Mouse (Mus musculus) right cerebral cortex, adult 18-20 months (tissue): ENCODE data around the gene Mrvi1.

ENCODE experiments used
- DNase-seq: peaks from one replicate; pipeline ENCODE4 v3.0.0; 2022; ENCODE audit warnings: mixed read lengths

The Mrvi1 gene

DNA sequence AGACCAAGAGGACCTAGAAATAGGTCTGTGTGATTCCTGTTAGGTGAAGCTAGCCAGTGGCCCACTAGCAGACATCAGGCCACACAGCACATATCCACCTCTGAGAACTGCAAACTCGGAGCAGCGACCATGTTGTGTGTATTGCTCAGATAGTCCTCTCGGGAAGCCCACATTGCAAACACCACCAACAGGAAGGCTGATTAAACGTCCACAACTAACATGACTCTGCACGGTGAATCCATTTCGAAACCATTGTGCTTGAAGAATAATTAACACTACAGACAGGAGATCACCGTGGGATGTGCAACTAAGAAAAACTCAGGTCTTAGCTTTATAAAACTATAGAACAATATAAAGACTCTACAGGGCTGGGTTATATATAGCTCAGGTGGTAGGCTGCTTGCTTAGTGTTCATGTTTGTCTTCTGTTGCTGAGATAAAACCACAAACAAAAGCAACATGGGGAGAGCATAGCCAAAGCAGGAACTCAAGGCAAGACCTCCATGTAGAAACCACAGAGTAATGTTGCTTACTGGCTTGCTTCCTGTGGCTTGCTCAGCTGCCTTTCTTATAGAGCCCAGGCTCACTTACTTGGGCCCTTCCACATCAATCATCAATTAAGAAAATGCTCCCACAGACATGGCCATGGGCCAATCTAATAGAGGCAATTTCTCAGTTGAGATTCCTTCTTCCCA lies 4.4 kb downstream of the Mrvi1 start:
- DNase-seq, result no peak

DNA sequence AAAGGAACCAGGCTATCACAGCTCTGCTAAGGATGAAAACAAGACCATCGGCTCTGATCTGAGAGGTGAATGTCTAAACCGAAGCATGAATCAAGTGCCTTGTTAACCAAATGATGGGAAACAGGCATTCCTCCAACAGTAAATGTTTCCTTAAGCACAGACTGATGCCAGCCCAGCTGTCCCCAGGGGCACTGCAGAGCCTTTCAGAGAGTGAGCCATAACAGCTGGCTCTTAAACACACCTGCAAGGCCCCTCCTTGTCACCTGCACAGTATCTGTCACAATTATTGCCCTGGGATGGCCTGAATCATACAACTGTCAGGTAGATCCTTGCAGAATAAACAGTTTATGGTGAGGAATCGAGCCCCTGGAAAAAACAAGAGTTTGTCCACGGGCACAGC lies 8.8 kb downstream of the Mrvi1 start:
- DNase-seq, result no peak

DNA sequence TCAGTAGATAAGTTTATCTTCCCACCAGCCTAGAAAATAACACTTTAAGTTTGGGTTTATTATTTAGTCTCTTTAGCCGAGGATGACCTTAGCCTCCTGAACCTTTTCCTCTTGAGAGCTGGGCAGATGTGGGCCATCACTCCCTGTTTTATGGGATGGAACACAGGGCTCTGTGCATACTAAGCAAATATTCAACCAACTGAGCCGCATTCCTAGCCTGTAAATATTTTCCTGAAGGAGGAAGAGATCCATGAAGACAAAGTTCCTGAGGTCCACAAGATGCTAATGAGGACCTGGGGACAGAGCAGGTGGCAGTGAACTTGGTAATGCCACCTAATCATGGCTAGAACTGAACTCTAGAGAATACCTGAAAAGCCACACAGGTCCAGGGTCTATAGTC lies 9.5 kb downstream of the Mrvi1 start:
- DNase-seq, result no peak

DNA sequence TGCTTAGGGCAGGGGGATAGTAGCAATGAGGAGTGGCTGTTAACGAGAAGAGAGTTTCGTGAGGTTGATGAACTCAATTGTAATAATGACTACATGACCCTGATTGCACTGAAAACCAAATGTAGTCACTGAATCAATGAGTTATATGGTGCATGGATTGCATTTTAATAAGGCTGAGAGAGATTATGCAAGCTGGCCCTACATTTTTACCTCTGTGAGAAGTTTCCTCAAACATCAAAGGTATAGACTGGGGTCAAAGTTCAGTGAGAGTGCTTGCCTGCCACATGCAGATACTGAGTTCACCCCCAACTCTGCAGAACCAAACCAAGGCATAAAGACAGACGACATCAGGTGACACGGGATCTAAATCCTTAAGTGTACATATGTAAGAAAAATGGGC lies 14.9 kb downstream of the Mrvi1 start:
- DNase-seq, result no peak

DNA sequence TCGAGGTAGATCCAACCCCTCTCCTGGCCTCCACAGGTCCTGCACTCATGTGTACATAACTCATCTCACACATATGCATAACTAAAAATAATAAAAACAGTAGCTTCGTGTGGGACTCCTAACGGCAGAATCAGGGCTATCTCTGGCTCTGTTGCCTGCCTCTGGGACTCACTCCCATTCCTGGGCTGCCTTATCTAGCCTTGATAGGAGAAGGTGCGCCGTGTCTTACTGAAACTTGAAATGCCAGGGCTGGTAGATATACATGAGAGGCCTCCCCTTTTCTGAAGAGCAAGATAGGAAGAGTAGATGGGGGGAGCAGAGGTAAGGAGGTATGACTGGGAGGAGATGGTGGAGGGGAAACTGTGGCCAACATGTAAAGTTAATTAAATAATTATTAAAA lies 15.4 kb downstream of the Mrvi1 start:
- DNase-seq, result no peak

GRCm38 (mm10) chr7:110965387-110965786 lies 16.9 kb downstream of the Mrvi1 start:
- DNase-seq, result no peak

- DNase-seq, result no peak
These were observed 18.6 kb downstream of the Mrvi1 start for GRCm38 (mm10) chr7:110963655-110963997.

DNA sequence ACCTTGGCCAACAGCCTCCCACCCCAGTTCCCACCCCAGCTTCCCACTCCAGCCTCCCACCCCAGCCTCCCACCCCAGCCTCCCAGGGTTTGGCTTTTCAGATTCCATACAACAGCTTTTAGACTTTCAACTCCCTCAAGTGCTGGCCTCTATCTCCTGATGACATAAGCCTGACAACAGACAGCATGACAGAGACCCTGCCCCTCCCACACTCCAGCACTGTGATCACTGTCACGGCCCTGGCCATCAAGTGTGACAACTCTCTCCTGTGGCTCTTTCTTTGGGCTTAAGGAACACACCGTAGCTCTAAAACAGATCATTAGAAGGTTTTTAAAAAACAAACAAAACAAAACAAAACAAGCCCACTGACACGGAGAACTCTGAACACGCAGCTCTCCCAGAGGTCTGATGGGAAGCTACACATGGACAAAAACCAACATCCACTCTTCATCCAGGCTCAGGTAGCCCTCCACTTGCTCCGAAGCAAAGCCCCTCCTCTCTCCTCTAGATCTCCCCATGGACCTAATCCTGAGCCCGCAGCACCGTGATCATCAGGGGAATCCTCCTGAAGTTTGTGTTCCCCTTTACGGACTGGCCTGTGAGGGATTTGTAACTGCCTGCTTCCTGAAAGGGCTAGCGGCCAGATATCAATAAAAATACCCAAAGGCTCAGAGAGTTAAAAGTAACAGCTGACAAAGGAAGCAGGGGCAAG lies 19.2 kb downstream of the Mrvi1 start:
- no peak for DNase-seq

- DNase-seq, result no peak
These were observed 19.8 kb downstream of the Mrvi1 start for GRCm38 (mm10) chr7:110962497-110962896.

- DNase-seq, result no peak
These were observed 25.7 kb downstream of the Mrvi1 start for GRCm38 (mm10) chr7:110956422-110957170.

DNA sequence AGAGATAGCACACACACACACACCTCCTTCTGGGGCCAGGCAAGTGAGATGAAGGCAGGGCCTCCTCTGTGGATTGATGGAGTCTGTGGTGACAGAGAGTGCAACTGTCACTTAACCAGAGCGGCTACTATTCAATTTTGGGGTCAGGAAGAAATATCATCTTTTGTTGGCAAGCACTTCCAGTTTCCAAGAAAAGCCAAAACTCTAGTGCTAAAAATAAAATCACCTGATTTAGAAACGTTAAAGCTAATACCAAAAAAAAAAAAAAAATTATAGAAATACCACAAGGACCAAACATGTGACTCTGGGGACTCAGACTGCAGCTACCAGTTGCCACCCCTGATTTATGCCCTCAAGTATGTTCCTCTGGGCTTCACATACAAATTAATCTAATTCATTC lies 26.7 kb downstream of the Mrvi1 start:
- DNase-seq, result no peak

- DNase-seq, result no peak
These were observed 28.0 kb downstream of the Mrvi1 start for GRCm38 (mm10) chr7:110954072-110954858.

GRCm38 (mm10) chr7:110953210-110953609 lies 29.1 kb downstream of the Mrvi1 start:
- DNase-seq, result no peak

DNA sequence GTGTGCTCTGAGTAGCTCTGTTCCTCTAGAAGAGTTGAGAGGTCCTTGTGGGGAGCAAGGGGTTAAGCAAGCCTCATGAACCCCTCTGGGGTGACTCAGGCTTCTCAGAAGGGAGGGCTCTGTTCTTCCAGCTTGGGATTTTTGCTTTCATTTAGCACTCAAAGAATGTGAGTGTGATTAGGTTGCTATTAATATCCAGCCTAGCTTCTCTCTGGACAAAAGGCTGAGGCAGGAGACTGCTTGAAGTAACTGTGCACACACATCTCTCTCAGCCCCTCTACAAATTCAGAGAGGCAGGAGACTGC lies 31.7 kb downstream of the Mrvi1 start:
- DNase-seq, result no peak

GRCm38 (mm10) chr7:110949785-110950620 lies 32.3 kb downstream of the Mrvi1 start:
- DNase-seq, result no peak

DNA sequence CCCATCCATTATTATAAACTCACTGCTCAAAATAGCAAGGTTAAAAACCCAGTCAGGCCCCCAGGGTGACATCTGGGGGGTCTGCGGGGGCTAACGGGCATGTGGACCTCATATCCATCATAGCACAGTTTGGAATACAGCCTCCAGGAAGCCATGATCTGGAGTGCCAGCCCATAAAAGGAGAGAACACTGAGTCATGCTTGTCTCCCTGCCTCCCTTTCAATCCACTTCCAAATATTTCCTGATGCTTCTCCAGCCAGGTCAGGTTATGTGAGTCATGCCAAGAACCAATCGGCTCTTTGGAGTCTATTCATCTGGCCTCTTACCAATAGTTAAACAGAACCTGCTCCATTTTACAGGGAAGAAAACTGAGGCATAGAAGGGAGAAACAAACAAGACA lies 33.7 kb downstream of the Mrvi1 start:
- DNase-seq, result no peak

- DNase-seq, result no peak
These were observed 34.6 kb downstream of the Mrvi1 start for GRCm38 (mm10) chr7:110947616-110948015.

GRCm38 (mm10) chr7:110946731-110947130 lies 35.5 kb downstream of the Mrvi1 start:
- no peak for DNase-seq

DNA sequence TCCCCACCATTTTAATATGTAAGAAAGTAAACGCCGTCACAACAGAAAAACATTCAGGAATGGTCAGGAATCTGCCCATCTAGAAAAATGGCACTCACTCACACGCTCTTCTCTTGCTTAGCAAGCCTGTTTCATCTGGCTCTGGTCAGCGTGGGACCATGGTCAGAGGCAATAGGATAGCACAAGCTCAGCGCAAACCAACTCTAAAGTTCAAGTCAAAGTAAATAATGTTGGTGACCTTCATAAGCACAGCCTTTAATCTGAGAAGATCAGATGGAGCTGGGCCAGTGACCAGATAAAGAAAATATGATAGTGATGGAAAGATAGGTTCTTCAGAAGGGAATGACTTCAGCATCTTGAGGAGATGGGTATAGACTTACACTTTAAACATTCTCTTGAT lies 37.9 kb downstream of the Mrvi1 start:
- no peak for DNase-seq

GRCm38 (mm10) chr7:110941701-110942530 lies 40.3 kb downstream of the Mrvi1 start:
- DNase-seq, result no peak

DNA sequence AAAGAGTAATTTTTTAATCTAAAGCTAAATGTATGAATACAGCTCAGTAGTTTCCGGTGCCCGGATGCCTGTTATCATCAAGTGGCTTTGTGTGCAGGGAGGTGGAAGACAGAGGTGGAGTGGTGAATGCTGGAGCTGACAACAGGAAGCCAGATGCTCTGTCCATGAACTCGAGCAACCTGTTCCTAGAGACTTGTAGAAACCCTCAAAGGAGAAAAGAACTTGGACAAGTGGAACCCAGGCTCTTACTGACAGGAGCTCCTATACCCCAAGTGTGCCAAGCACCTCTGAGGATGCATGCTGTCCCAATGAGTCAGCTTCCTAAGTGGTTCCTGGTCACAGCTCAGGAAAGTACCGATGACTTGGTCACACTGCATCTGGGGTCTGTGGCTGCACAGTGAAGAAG lies 41.1 kb downstream of the Mrvi1 start:
- no peak for DNase-seq
